Mouse (Mus musculus) limb, embryonic 11.5 days (tissue): Measurements from ENCODE around the gene Olfr1115. TPM values are rescaled to one million over a fixed set of nuclear protein-coding genes. Genes with fewer than 3 reads are reported as not detected.
"Not testable (repeated sequence)": the region's sequence is repeated elsewhere in the genome, so short reads cannot be mapped to it uniquely, and the experiment has no call there.

ENCODE experiments used
- ATAC-seq: fragments of 200-750 bp; cut with Nextera tagmentation; 2 replicates; pipeline ENCODE4 v1.8.0; 2017; ENCODE audit warnings: low read depth; ENCODE audit not compliant: insufficient number of reproducible peaks, low FRiP score, low TSS enrichment
- DNase-seq: peaks from one replicate; pipeline ENCODE4 v3.0.0-alpha.2; 2015; ENCODE audit warnings: low spot score
- H3K27ac ChIP-seq: fragments of 300-500 bp; sonication (generic); replicated peaks from 2 replicates; pipeline ENCODE4 v1.5.1; 2014; ENCODE audit warnings: low read depth, mild to moderate bottlenecking, low read length
- H3K27me3 ChIP-seq: fragments of 300-500 bp; sonication (generic); 2 replicates; pipeline ENCODE4 v1.6.1; 2014; ENCODE audit warnings: mild to moderate bottlenecking, low read length, mixed read lengths; ENCODE audit not compliant: control insufficient read depth, insufficient read depth
- H3K36me3 ChIP-seq: fragments of 300-500 bp; sonication (generic); 2 replicates; pipeline ENCODE4 v1.6.1; 2014; ENCODE audit warnings: mild to moderate bottlenecking, low read length, moderate library complexity, mixed read lengths; ENCODE audit not compliant: control insufficient read depth, insufficient read depth
- H3K4me1 ChIP-seq: fragments of 300-500 bp; sonication (generic); 2 replicates; pipeline ENCODE4 v1.6.1; 2014; ENCODE audit warnings: low read length, mixed read lengths; ENCODE audit not compliant: control insufficient read depth, insufficient read depth
- H3K4me2 ChIP-seq: fragments of 300-500 bp; sonication (generic); 2 replicates; pipeline ENCODE4 v1.6.1; 2014; ENCODE audit warnings: low read depth, mild to moderate bottlenecking, moderate library complexity; ENCODE audit not compliant: severe bottlenecking
- H3K4me3 ChIP-seq: fragments of 300-500 bp; sonication (generic); 2 replicates; pipeline ENCODE4 v1.5.1; 2014; ENCODE audit warnings: low read depth, low read length
- H3K9ac ChIP-seq: fragments of 300-500 bp; sonication (generic); 2 replicates; pipeline ENCODE4 v1.6.1; 2014; ENCODE audit warnings: mild to moderate bottlenecking, low read length
- H3K9me3 ChIP-seq: fragments of 300-500 bp; sonication (generic); 2 replicates; pipeline ENCODE4 v1.6.1; 2016; ENCODE audit warnings: low read length; ENCODE audit not compliant: control insufficient read depth
- WGBS: fragments of 180-500 bp; shearing (Covaris S2); extraction: QIAGEN DNeasy Blood & Tissue Kit; methylation state at CpG from one replicate; pipeline ENCODE4 v1.1.7; 2014; 5-methylcytosine and 5-hydroxymethylcytosine counted together
- microRNA-seq: library from miRNA; unstranded; fragments of <30 nt; microRNA quantifications from one replicate; pipeline ENCODE4, GENCODE M21; 2016
- polyA plus RNA-seq: library from polyadenylated mRNA; unstranded; fragments of >200 nt; fragmentation: Nextera tagmentation; extraction: Ambion mirVana; gene quantifications from 2 replicates; pipeline ENCODE4 v1.2.1, GENCODE M21; 2014

The Olfr1115 gene
- polyA plus RNA-seq, result not detected in 2 replicates

- Histone ChIP-seq H3K27ac (no peak within 1 kb of the TSS), H3K4me2 (no peak within 1 kb of the TSS), H3K9ac (no peak within 1 kb of the TSS), H3K4me3 (no peak within 1 kb of the TSS), H3K27me3 (no peaks in the 10 kb centered on the region), H3K36me3 (no peaks in the 10 kb centered on the region), H3K9me3 (no peaks in the 10 kb centered on the region), H3K4me1 (no peaks in the 10 kb centered on the region)
- no peak for DNase-seq
- WGBS, result 90% methylated on average over 2 of the region's 2 CpGs
- ATAC-seq, result no peak
Observed at GRCm38 (mm10) chr2:87247713-87248112, at the start of gene Olfr1115. Gene Olfr1115 (plus strand): TSS chr2:87248013.

- H3K27me3 ChIP-seq, result no peaks in the 10 kb centered on the region
- no peaks in the 10 kb centered on the region for H3K36me3 ChIP-seq
- H3K27ac ChIP-seq, result no peak within 1 kb of the TSS
- H3K9ac ChIP-seq, result no peak within 1 kb of the TSS
- WGBS, result 93% methylated on average over 2 of the region's 2 CpGs
- H3K4me1 ChIP-seq, result no peaks in the 10 kb centered on the region
- H3K4me2 ChIP-seq, result no peak within 1 kb of the TSS
- H3K9me3 ChIP-seq, result no peaks in the 10 kb centered on the region
- no peak within 1 kb of the TSS for H3K4me3 ChIP-seq
- DNase-seq (no peak), ATAC-seq (no peak)
Observed at GRCm38 (mm10) chr2:87208670-87209069, 39.1 kb upstream of the Olfr1115 start, which contains the start of gene Olfr1113. Gene Olfr1113 (plus strand): TSS chr2:87208970.

GRCm38 (mm10) chr2:87267234-87267633 lies 19.4 kb downstream of the Olfr1115 start, which contains the start of gene Olfr1116:
Gene Olfr1116 (plus strand): TSS chr2:87267534.
- H3K4me3 ChIP-seq, result no peak within 1 kb of the TSS
- H3K27ac ChIP-seq, result no peak within 1 kb of the TSS
- 92% methylated on average over 1 of the region's 1 CpGs for WGBS

GRCm38 (mm10) chr2:87293977-87294376 lies 46.2 kb downstream of the Olfr1115 start:
- not testable (repeated sequence) for H3K4me3 ChIP-seq, H3K4me1 ChIP-seq, DNase-seq, H3K27me3 ChIP-seq, H3K9ac ChIP-seq, ATAC-seq, H3K27ac ChIP-seq, H3K36me3 ChIP-seq, H3K9me3 ChIP-seq, H3K4me2 ChIP-seq

More at GRCm38 (mm10) chr2:87267234-87267633, 19.4 kb downstream of the Olfr1115 start, which contains the start of gene Olfr1116:
- H3K4me1 ChIP-seq, result no peaks in the 10 kb centered on the region
- H3K9ac ChIP-seq, result no peak within 1 kb of the TSS
- H3K4me2 ChIP-seq, result no peak within 1 kb of the TSS
- DNase-seq (no peak), ATAC-seq (no peak)
- no peaks in the 10 kb centered on the region for H3K27me3 ChIP-seq
- H3K9me3 ChIP-seq, result no peaks in the 10 kb centered on the region
- H3K36me3 ChIP-seq, result no peaks in the 10 kb centered on the region

Small RNA genes lying within 50 kb of the gene (microRNA-seq; reads per million reads assigned to microRNA genes)
- not detected for gene Gm27438

Other genes starting within 250 kb of the Olfr1115 start
- not detected in 2 replicates for gene Olfr1102, start 249.6 kb upstream of the Olfr1115 start, polyA plus RNA-seq
- gene Olfr1104, start 220.9 kb upstream of the Olfr1115 start, polyA plus RNA-seq, result not detected in 2 replicates
- gene Olfr1105, start 211.5 kb upstream of the Olfr1115 start, polyA plus RNA-seq, result not detected in 2 replicates
- not detected in 2 replicates for gene Olfr1106, start 195.7 kb upstream of the Olfr1115 start, polyA plus RNA-seq
- not detected in 2 replicates for gene Olfr1107, start 172.2 kb upstream of the Olfr1115 start, polyA plus RNA-seq
- not detected in 2 replicates for gene Olfr1109, start 152.0 kb upstream of the Olfr1115 start, polyA plus RNA-seq
- not detected in 2 replicates for gene Olfr259, start 133.4 kb upstream of the Olfr1115 start, polyA plus RNA-seq
- gene Olfr1110, start 107.7 kb upstream of the Olfr1115 start, polyA plus RNA-seq, result not detected in 2 replicates
- gene Olfr1111, start 95.4 kb upstream of the Olfr1115 start, polyA plus RNA-seq, result not detected in 2 replicates
- not detected in 2 replicates for gene Olfr1112, start 60.2 kb upstream of the Olfr1115 start, polyA plus RNA-seq
- not detected in 2 replicates for gene Olfr1113, start 39.0 kb upstream of the Olfr1115 start, polyA plus RNA-seq
- not detected in 2 replicates for gene Olfr1116, start 19.5 kb downstream of the Olfr1115 start, polyA plus RNA-seq
- not detected in 2 replicates for gene Olfr1118, start 59.6 kb downstream of the Olfr1115 start, polyA plus RNA-seq
- gene Olfr1120, start 106.8 kb downstream of the Olfr1115 start, polyA plus RNA-seq, result not detected in 2 replicates
- not detected in 2 replicates for gene Olfr1121, start 121.9 kb downstream of the Olfr1115 start, polyA plus RNA-seq
- not detected in 2 replicates for gene Olfr1122, start 137.8 kb downstream of the Olfr1115 start, polyA plus RNA-seq
- not detected in 2 replicates for gene Olfr1123, start 168.6 kb downstream of the Olfr1115 start, polyA plus RNA-seq
- gene Olfr1124, start 182.3 kb downstream of the Olfr1115 start, polyA plus RNA-seq, result not detected in 2 replicates
- gene Olfr1126, start 205.9 kb downstream of the Olfr1115 start, polyA plus RNA-seq, result not detected in 2 replicates
- not detected in 2 replicates for gene Pramel7, start 249.1 kb downstream of the Olfr1115 start, polyA plus RNA-seq